Mouse (Mus musculus): Measurements from ENCODE around the gene Tprn. TPM values are rescaled to one million over a fixed set of nuclear protein-coding genes. Genes with fewer than 3 reads are reported as not detected.

Gene Tprn
- total and polyA plus RNA-seq, 3 experiments, result 7.0 to 19.3 (median 13.1) TPM

DNA sequence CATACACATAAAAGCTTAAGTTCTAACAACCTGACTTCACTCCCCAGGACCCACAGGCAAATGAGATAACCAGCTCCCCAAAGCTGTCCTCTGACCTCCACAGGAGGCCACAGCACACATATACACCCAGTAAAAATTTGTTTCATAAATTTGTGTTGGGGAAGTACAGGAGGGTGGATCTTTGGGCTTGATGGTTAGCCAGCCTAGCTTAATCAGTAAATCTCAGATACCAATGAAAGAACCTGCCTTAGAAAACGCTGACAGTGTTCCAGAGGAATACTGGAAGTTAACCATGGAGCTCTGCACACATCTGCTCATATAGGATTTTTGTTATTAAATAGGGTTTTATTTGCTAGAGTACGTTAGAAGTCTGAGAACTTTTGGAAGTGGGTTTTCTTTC, 44.8 kb upstream of the Tprn start:
- no peak for DNase-seq (ENCODE audit: extremely low read depth)
- Histone ChIP-seq H3K4me1 (ENCODE audit: control insufficient read depth in 1 of 2, insufficient read depth in 2 of 2) (peaks cover 7 to 13% of the 10 kb centered on the region in 2 experiments; a peak in 3 of 4 replicates), H3K4me3 (replicated peaks in 1 of 3; ENCODE audit: low read depth in 2 of 3, low read length in 2 of 3, poor library complexity in 1 of 3) (no peak overlapping the region), H3K27me3 (replicated peaks) (peaks cover 4% of the 10 kb centered on the region), H3K9me3 (replicated peaks; ENCODE audit: low read length) (no peaks in the 10 kb centered on the region), H3K4me2 (ENCODE audit: insufficient read depth, low read depth, poor library complexity, severe bottlenecking) (no peak overlapping the region), H3K9ac (ENCODE audit: insufficient read depth, low read depth) (no peak overlapping the region), H3K36me3 (replicated peaks in 1 of 2; ENCODE audit: control insufficient read depth in 1 of 2, insufficient read depth in 1 of 2, low read length in 1 of 2) (peaks cover 14% of the 10 kb centered on the region in 2 experiments), H3K79me2 (replicated peaks; ENCODE audit: control insufficient read depth, extremely low read depth, insufficient read depth, poor library complexity, severe bottlenecking) (no peaks in the 10 kb centered on the region), H3K27ac (ENCODE audit: insufficient read depth, low read depth) (no peak overlapping the region)
- in situ Hi-C loops (cut with MboI; ENCODE audit: low pct_ligation_motif_present, low pct_unique_long_range_greater_than_20kb, low sequenced_read_pairs) (no loop called here), dilution Hi-C loops (cut with MboI; ENCODE audit: extremely low pct_ligation_motif_present, extremely low pct_unique_long_range_greater_than_20kb, low sequenced_read_pairs) (no loop called here)
- no peak for TF ChIP-seq CHD2 (IDR thresholded peaks at IDR 0.05; ENCODE audit: low read length)

DNA sequence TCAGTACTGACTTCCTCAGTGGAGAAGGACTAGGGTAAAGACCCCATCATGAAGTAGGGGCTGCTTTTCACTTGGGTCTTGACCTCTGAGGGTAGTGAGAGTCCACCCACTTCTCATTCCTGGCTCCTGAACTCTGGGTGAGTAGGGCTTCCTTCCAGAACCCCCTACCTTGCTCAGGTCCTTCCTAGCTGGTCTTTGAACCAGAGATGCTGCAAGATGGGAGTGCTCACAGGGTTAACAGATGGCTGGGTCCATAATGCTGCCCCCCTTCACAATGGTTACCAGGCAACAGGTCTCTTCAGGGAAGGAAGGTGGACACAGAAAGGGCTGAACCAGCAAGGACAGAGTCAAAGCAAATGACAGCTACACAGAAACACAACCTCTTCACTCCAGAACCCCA, 44.0 kb upstream of the Tprn start, which contains the start of gene Fam166a:
Gene Fam166a (plus strand): TSS at position 301 of the 400 bp plus-strand sequence.
- no peaks in the 10 kb centered on the region for H3K9me3 ChIP-seq (replicated peaks; ENCODE audit: low read length)
- in situ Hi-C loops (cut with MboI; ENCODE audit: low pct_ligation_motif_present, low pct_unique_long_range_greater_than_20kb, low sequenced_read_pairs), result no loop called here
- dilution Hi-C loops (cut with MboI; ENCODE audit: extremely low pct_ligation_motif_present, extremely low pct_unique_long_range_greater_than_20kb, low sequenced_read_pairs), result no loop called here
- H3K36me3 ChIP-seq (replicated peaks in 1 of 2; ENCODE audit: control insufficient read depth in 1 of 2, insufficient read depth in 1 of 2, low read length in 1 of 2), result peaks cover 17 to 21% of the 10 kb centered on the region in 2 experiments
- H3K27ac ChIP-seq (ENCODE audit: insufficient read depth, low read depth), result no peak within 1 kb of the TSS
- H3K27me3 ChIP-seq (replicated peaks), result peaks cover 4% of the 10 kb centered on the region
- no peak within 1 kb of the TSS for H3K4me3 ChIP-seq (replicated peaks in 1 of 3; ENCODE audit: low read depth in 2 of 3, low read length in 2 of 3, poor library complexity in 1 of 3)
- no peak within 1 kb of the TSS for H3K9ac ChIP-seq (ENCODE audit: insufficient read depth, low read depth)
- H3K4me2 ChIP-seq (ENCODE audit: insufficient read depth, low read depth, poor library complexity, severe bottlenecking), result no peak within 1 kb of the TSS
- H3K79me2 ChIP-seq (replicated peaks; ENCODE audit: control insufficient read depth, extremely low read depth, insufficient read depth, poor library complexity, severe bottlenecking), result peaks cover 5% of the 10 kb centered on the region
- peaks cover 11 to 13% of the 10 kb centered on the region in 2 experiments; a peak in 3 of 4 replicates for H3K4me1 ChIP-seq (ENCODE audit: control insufficient read depth in 1 of 2, insufficient read depth in 2 of 2)
- DNase-seq (ENCODE audit: extremely low read depth), result no peak
- TF ChIP-seq ETS1 (conservative IDR thresholded peaks at IDR 0.05; ENCODE audit: low read depth, low read length) (no peak), POLR2A (IDR thresholded peaks at IDR 0.05; ENCODE audit: low read depth, low read length) (no peak), MYC (IDR thresholded peaks at IDR 0.05; ENCODE audit: low read depth, low read length) (no peak)

DNA sequence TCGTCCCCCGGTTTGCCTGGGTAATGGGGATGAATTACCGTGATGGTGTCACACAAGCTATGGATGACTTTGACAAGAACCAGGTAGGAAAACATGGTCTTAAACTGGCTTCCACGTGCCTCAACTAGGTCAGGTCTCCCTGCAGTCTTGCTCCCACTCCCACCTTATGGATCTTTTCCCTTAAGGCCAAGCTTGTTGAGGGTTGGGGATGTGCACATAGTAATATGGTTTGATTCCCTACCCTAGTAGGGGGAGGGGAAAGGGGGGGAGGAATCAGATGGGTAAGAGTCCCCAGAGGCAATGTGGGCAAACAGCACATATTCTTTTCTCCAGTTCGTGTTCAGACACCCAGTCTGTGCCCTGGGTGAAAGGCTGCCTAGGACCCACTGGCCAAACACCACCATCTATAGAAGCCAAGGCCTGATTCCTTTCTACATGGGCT, 41.1 kb upstream of the Tprn start:
- dilution Hi-C loops (cut with MboI; ENCODE audit: extremely low pct_ligation_motif_present, extremely low pct_unique_long_range_greater_than_20kb, low sequenced_read_pairs), result no loop called here

More for the DNA sequence above, 41.1 kb upstream of the Tprn start:
- H3K4me1 ChIP-seq (ENCODE audit: control insufficient read depth in 1 of 2, insufficient read depth in 2 of 2), result peaks cover 9 to 18% of the 10 kb centered on the region in 2 experiments; a peak in 3 of 4 replicates
- H3K9me3 ChIP-seq (replicated peaks; ENCODE audit: low read length), result no peaks in the 10 kb centered on the region
- no peak overlapping the region for H3K9ac ChIP-seq (ENCODE audit: insufficient read depth, low read depth)
- peaks cover 22 to 26% of the 10 kb centered on the region in 2 experiments for H3K36me3 ChIP-seq (replicated peaks in 1 of 2; ENCODE audit: control insufficient read depth in 1 of 2, insufficient read depth in 1 of 2, low read length in 1 of 2)
- DNase-seq (ENCODE audit: extremely low read depth), result no peak
- in situ Hi-C loops (cut with MboI; ENCODE audit: low pct_ligation_motif_present, low pct_unique_long_range_greater_than_20kb, low sequenced_read_pairs), result no loop called here
- no peaks in the 10 kb centered on the region for H3K27me3 ChIP-seq (replicated peaks)
- no peak overlapping the region for H3K4me3 ChIP-seq (replicated peaks in 1 of 3; ENCODE audit: low read depth in 2 of 3, low read length in 2 of 3, poor library complexity in 1 of 3)
- no peak overlapping the region for H3K4me2 ChIP-seq (ENCODE audit: insufficient read depth, low read depth, poor library complexity, severe bottlenecking)
- TF ChIP-seq PAX5 (IDR thresholded peaks at IDR 0.05; ENCODE audit: low read length), result no peak
- no peak for TF ChIP-seq JUND (conservative IDR thresholded peaks at IDR 0.05; ENCODE audit: low read depth, low read length)
- no peak for TF ChIP-seq ZC3H11A (IDR thresholded peaks at IDR 0.05; ENCODE audit: low read depth, low read length)
- TF ChIP-seq ZMIZ1 (IDR thresholded peaks at IDR 0.05; ENCODE audit: low read depth, low read length), result peak; percentile 68
- no peak for TF ChIP-seq TCF12 (IDR thresholded peaks at IDR 0.05; ENCODE audit: low read depth, low read length)
- TF ChIP-seq POLR2A (IDR thresholded peaks at IDR 0.05; ENCODE audit: low read depth, low read length), result peak; percentile 47; the same call in 1 of the 2 replicates
- TF ChIP-seq ZNF384 (IDR thresholded peaks at IDR 0.05; ENCODE audit: low read depth, low read length), result no peak
- no peak for TF ChIP-seq RCOR1 (conservative IDR thresholded peaks at IDR 0.05; ENCODE audit: low read depth, low read length)
- no peak for TF ChIP-seq ETS1 (conservative IDR thresholded peaks at IDR 0.05; ENCODE audit: low read depth, low read length)
- no peak for TF ChIP-seq NELFE (IDR thresholded peaks at IDR 0.05; ENCODE audit: low read depth, low read length)
- TF ChIP-seq BHLHE40 (IDR thresholded peaks at IDR 0.05; ENCODE audit: low read depth, low read length), result no peak
- peak; percentile 65; the same call in 1 of the 2 replicates for TF ChIP-seq CHD2 (IDR thresholded peaks at IDR 0.05; ENCODE audit: low read length)
- TF ChIP-seq RAD21 (IDR thresholded peaks at IDR 0.05; ENCODE audit: low read depth, low read length), result no peak
- TF ChIP-seq MAFK (IDR thresholded peaks at IDR 0.05; ENCODE audit: insufficient replicate concordance, low read length), result no peak
- peak; percentile 97 for TF ChIP-seq POLR2AphosphoS2 (IDR thresholded peaks at IDR 0.05; ENCODE audit: low read depth, low read length)
- no peak overlapping the region for H3K27ac ChIP-seq (ENCODE audit: insufficient read depth, low read depth)
- H3K79me2 ChIP-seq (replicated peaks; ENCODE audit: control insufficient read depth, extremely low read depth, insufficient read depth, poor library complexity, severe bottlenecking), result peaks cover 9% of the 10 kb centered on the region
